Mouse (Mus musculus): ENCODE measurements at regions not wholly inside any gene's neighbourhood (a gene's known extent, or its start where the extent isn't known, plus 50 kb on each side); places are given as distances from the start of the nearest gene placed in this dataset.

DNA sequence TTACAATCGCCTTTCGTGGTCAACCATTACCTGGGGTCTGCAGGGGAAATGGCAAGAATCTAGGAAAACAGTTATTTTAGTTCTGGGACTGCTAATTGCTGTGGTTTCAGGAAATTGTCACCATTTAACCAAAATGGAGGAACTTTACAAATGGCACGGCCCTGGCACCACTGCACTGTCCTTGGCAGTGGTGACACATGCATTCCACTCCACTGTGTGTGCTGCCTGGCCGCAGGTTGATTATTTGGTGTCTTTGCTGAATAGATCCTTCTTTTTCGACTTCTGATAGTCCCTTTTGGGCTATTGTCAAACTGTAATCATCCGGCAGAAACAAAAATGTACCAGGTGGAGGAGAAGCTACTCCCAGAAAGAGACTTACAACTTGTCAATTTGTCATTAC is 241.4 kb upstream of the Rnaseh2b start:
- TF ChIP-seq CTCF (IDR thresholded peaks at IDR 0.05; ENCODE audit: control insufficient read depth, insufficient read depth, insufficient read length) (no peak), CEBPB (IDR thresholded peaks at IDR 0.05; ENCODE audit: low read depth) (no peak), MAX (IDR thresholded peaks at IDR 0.05) (no peak), USF1 (IDR thresholded peaks at IDR 0.05; ENCODE audit: low read depth) (no peak), MYOG (IDR thresholded peaks at IDR 0.05; ENCODE audit: control insufficient read depth, extremely low read depth, insufficient read length) (no peak), MYOD1 (IDR thresholded peaks at IDR 0.05; ENCODE audit: control insufficient read depth, insufficient read length, low read depth) (no peak)

Measured in C2C12 (cell line).